ENCODE assay signal across 14 mouse cellular contexts in genomic region chr5:106205724-106206123, GRCm38 (mm10).
DNase-seq lines count a peak whose midpoint lies in the region; ATAC-seq lines count a peak whose summit lies in the region.
"Had no signal": no experiment of that assay in that cellular context is flagged by ENCODE, and none has a peak within 500 bp of the region (broad histone marks: within the 10 kb centered on the region; RNA-seq: fewer than 3 reads in every experiment).

No protein-coding gene starts in this region.

- 23% methylated on average over 6 of the region's 6 CpGs for WGBS in hindbrain, embryonic 11.5 days
- WGBS in hindbrain, embryonic 16.5 days, result 11% methylated on average over 6 of the region's 6 CpGs
- WGBS in midbrain, embryonic 14.5 days, result 11% methylated on average over 6 of the region's 6 CpGs

- H3K9ac ChIP-seq in hindbrain, embryonic 11.5 days (ENCODE audit: low read depth, low read length), result no peak overlapping the region
- H3K9ac ChIP-seq in hindbrain, embryonic 16.5 days (ENCODE audit: low read depth, low read length), result no peak overlapping the region
- peak overlapping the region; percentile 16; the same call in 1 of the 2 replicates for H3K9ac ChIP-seq in midbrain, embryonic 14.5 days (replicated peaks; ENCODE audit: low read length)
- H3K9ac ChIP-seq: liver, embryonic 15.5 days had no signal

- H3K4me1 ChIP-seq in hindbrain, embryonic 11.5 days (replicated peaks; ENCODE audit: control insufficient read depth, insufficient read depth, low read length), result 0 out of 2 replicates have a peak, but pooled peaks cover 2% of the 10 kb centered on the region
- H3K4me1 ChIP-seq in hindbrain, embryonic 16.5 days (ENCODE audit: control insufficient read depth, insufficient read depth, low read depth, low read length), result peaks cover 5% of the 10 kb centered on the region
- peaks cover 23% of the 10 kb centered on the region for H3K4me1 ChIP-seq in midbrain, embryonic 14.5 days (ENCODE audit: control insufficient read depth, insufficient read depth, low read length)
- H3K4me1 ChIP-seq: liver, embryonic 15.5 days had no signal

- H3K36me3 ChIP-seq in hindbrain, embryonic 11.5 days (ENCODE audit: control insufficient read depth, insufficient read depth, low read length), result no peaks in the 10 kb centered on the region
- H3K36me3 ChIP-seq in hindbrain, embryonic 16.5 days (ENCODE audit: control insufficient read depth, insufficient read depth, low read length), result no peaks in the 10 kb centered on the region
- no peaks in the 10 kb centered on the region for H3K36me3 ChIP-seq in midbrain, embryonic 14.5 days (ENCODE audit: control insufficient read depth, insufficient read depth, low read length)
- H3K36me3 ChIP-seq: liver, embryonic 15.5 days had no signal

- H3K9me3 ChIP-seq in hindbrain, embryonic 11.5 days (ENCODE audit: control insufficient read depth, low read length), result no peaks in the 10 kb centered on the region
- H3K9me3 ChIP-seq in hindbrain, embryonic 16.5 days (ENCODE audit: control insufficient read depth, low read length), result no peaks in the 10 kb centered on the region
- no peaks in the 10 kb centered on the region for H3K9me3 ChIP-seq in midbrain, embryonic 14.5 days (ENCODE audit: control insufficient read depth, low read length)
- H3K9me3 ChIP-seq: liver, embryonic 15.5 days had no signal

- H3K27ac ChIP-seq in hindbrain, embryonic 11.5 days (ENCODE audit: low read depth, low read length), result no peak overlapping the region
- H3K27ac ChIP-seq in hindbrain, embryonic 16.5 days (ENCODE audit: low read depth, low read length), result no peak overlapping the region
- peak overlapping the region; percentile 41; the same call in 1 of the 2 replicates for H3K27ac ChIP-seq in midbrain, embryonic 14.5 days (replicated peaks; ENCODE audit: low read depth, low read length)
- H3K27ac ChIP-seq: kidney, postnatal 0 days; liver, embryonic 15.5 days had no signal

- no peaks in the 10 kb centered on the region for H3K27me3 ChIP-seq in hindbrain, embryonic 11.5 days (ENCODE audit: control insufficient read depth, insufficient read depth, low read length)
- H3K27me3 ChIP-seq in hindbrain, embryonic 16.5 days (replicated peaks; ENCODE audit: control insufficient read depth, insufficient read depth, low read length), result no peaks in the 10 kb centered on the region
- no peaks in the 10 kb centered on the region for H3K27me3 ChIP-seq in midbrain, embryonic 14.5 days (ENCODE audit: control insufficient read depth, insufficient read depth, low read length)
- H3K27me3 ChIP-seq: liver, embryonic 15.5 days had no signal

- peak; percentile 42 for DNase-seq in hindbrain, embryonic 11.5 days (ENCODE audit: low spot score)
- DNase-seq in forelimb bud, embryonic 11.5 days (ENCODE audit: low read depth, low spot score), result peak; percentile 39
- DNase-seq in midbrain, embryonic 14.5 days, result no peak
- DNase-seq in cerebellum, postnatal 14 days, result no peak
- DNase-seq in heart, adult 8-10 months (ENCODE audit: low spot score), result no peak
- DNase-seq in spleen, postnatal 4 days (ENCODE audit: low spot score in 2 of 2), result no peak
- no peak for DNase-seq in lung, postnatal 25 days (ENCODE audit: low spot score)
- DNase-seq: heart, adult 18-20 months; layer of hippocampus, postnatal 36 days; lung, postnatal 4 days; thymus, postnatal 25 days had no signal

- H3K4me3 ChIP-seq in hindbrain, embryonic 11.5 days (ENCODE audit: low read depth, low read length), result no peak overlapping the region
- H3K4me3 ChIP-seq in hindbrain, embryonic 16.5 days (ENCODE audit: low read length), result no peak overlapping the region
- no peak overlapping the region for H3K4me3 ChIP-seq in midbrain, embryonic 14.5 days (replicated peaks; ENCODE audit: low read depth, low read length)
- H3K4me3 ChIP-seq: liver, embryonic 15.5 days had no signal

- H3K4me2 ChIP-seq in hindbrain, embryonic 11.5 days (replicated peaks; ENCODE audit: low read depth, low read length), result no peak overlapping the region
- no peak overlapping the region for H3K4me2 ChIP-seq in hindbrain, embryonic 16.5 days (ENCODE audit: low read length)
- H3K4me2 ChIP-seq in midbrain, embryonic 14.5 days (ENCODE audit: low read length), result peak overlapping the region; percentile 10
- H3K4me2 ChIP-seq: liver, embryonic 15.5 days had no signal

- ATAC-seq in hindbrain, embryonic 11.5 days (ENCODE audit: low FRiP score), result peak; percentile 49; the same call in 1 of the 2 replicates
- no peak for ATAC-seq in hindbrain, embryonic 16.5 days
- no peak for ATAC-seq in midbrain, embryonic 14.5 days (ENCODE audit: low FRiP score, low TSS enrichment)

Comparison
In these comparisons a context has a peak if more than half of its experiments do, and no peak if none do; other contexts are left out.
1. DNase-seq: peak in hindbrain, embryonic 11.5 days (single experiment) and forelimb bud, embryonic 11.5 days (single experiment); none in midbrain, embryonic 14.5 days (single experiment), cerebellum, postnatal 14 days (0 of 2), heart, adult 8-10 months (single experiment), spleen, postnatal 4 days (0 of 2) and lung, postnatal 25 days (single experiment).